8 mouse cellular contexts compared by ENCODE assay signal in genomic region chr19:48204892-48205761, GRCm38 (mm10). TPM values are rescaled to one million over a fixed set of nuclear protein-coding genes. Genes with fewer than 3 reads are reported as not detected.
DNase-seq lines count a peak whose midpoint lies in the region; ATAC-seq and TF ChIP-seq lines count a peak whose summit lies in the region.

No protein-coding gene starts in this region.

- ATAC-seq in midbrain, embryonic 16.5 days = peak; percentile 68

- peak; percentile 37 to 63 for DNase-seq in left cerebral cortex, adult 18-20 months (ENCODE audit: low spot score in 2 of 2)
- no peak for DNase-seq in left cerebral cortex, adult 11 months (ENCODE audit: low spot score)
- DNase-seq in layer of hippocampus, postnatal 14 days (ENCODE audit: low spot score in 2 of 2) = peak; percentile 32 to 40
- DNase-seq in thymus, postnatal 36 days = no peak
- DNase-seq in adrenal gland, postnatal 25 days = no peak
- no peak for DNase-seq in lung, postnatal 4 days

- H3K9me3 ChIP-seq in midbrain, embryonic 16.5 days (replicated peaks; ENCODE audit: control insufficient read depth, low read length, poor library complexity, severe bottlenecking) = no peaks in the 10 kb centered on the region

- H3K4me2 ChIP-seq in midbrain, embryonic 16.5 days (ENCODE audit: low read length) = peak overlapping the region; percentile 74

- no peak overlapping the region for H3K27ac ChIP-seq in embryonic fibroblast, embryonic 13.5 days (ENCODE audit: insufficient read depth, low read length)
- peak overlapping the region; percentile 79 for H3K27ac ChIP-seq in midbrain, embryonic 16.5 days (ENCODE audit: low read length)

- no peaks in the 10 kb centered on the region for H3K36me3 ChIP-seq in midbrain, embryonic 16.5 days (ENCODE audit: control insufficient read depth, insufficient read depth, low read length)

- H3K4me1 ChIP-seq in embryonic fibroblast, embryonic 13.5 days (ENCODE audit: control insufficient read depth, insufficient read depth, low read length) = no peaks in the 10 kb centered on the region
- H3K4me1 ChIP-seq in midbrain, embryonic 16.5 days (ENCODE audit: control insufficient read depth, insufficient read depth, low read length) = peaks cover 29% of the 10 kb centered on the region

- H3K27me3 ChIP-seq in midbrain, embryonic 16.5 days (ENCODE audit: control insufficient read depth, insufficient read depth, low read depth, low read length) = peaks cover 7% of the 10 kb centered on the region; the same call in 1 of the 2 replicates

- H3K9ac ChIP-seq in midbrain, embryonic 16.5 days (ENCODE audit: low read depth, low read length) = peak overlapping the region; percentile 80

- 0% methylated on average over 54 of the region's 62 CpGs for WGBS in midbrain, embryonic 16.5 days

- peak overlapping the region; percentile 38 for H3K4me3 ChIP-seq in embryonic fibroblast, embryonic 13.5 days (ENCODE audit: insufficient read depth, low read length)
- H3K4me3 ChIP-seq in midbrain, embryonic 16.5 days (ENCODE audit: low read depth, low read length) = peak overlapping the region; percentile 61

- TF ChIP-seq CTCF in embryonic fibroblast, embryonic 13.5 days (IDR thresholded peaks at IDR 0.05; ENCODE audit: borderline replicate concordance, insufficient read depth, low read length) = no peak

- no peak for TF ChIP-seq POLR2A in embryonic fibroblast, embryonic 13.5 days (IDR thresholded peaks at IDR 0.05; ENCODE audit: low read depth, low read length)

RNA-seq across cellular contexts. Expression of gene Sorcs3, which starts 0.7 kb away (rescaled TPM):
- 10 to 100 TPM; 37.6 to 38.1 TPM for total RNA-seq in left cerebral cortex, adult 18-20 months (2021)
- not detected in 2 replicates for polyA plus RNA-seq in embryonic fibroblast, embryonic 13.5 days (2011; ENCODE audit: insufficient read length, low read depth, missing spikeins)
- 10 to 100 TPM; 32.8 to 35.0 TPM for total RNA-seq in layer of hippocampus, postnatal 14 days (2021)
- 17.5 and 18.3 TPM in 2 replicates for polyA plus RNA-seq in midbrain, embryonic 16.5 days (2015; fragmentation: Nextera tagmentation; extraction: Ambion mirVana)
- 0.06 TPM in 1 of 2 replicates, not detected in the other for total RNA-seq in adrenal gland, postnatal 25 days (2021)

Comparison
In these comparisons a context has a peak if more than half of its experiments do, and no peak if none do; other contexts are left out.
1. DNase-seq: peak in left cerebral cortex, adult 18-20 months (2 of 2) and layer of hippocampus, postnatal 14 days (2 of 2); none in left cerebral cortex, adult 11 months (single experiment), thymus, postnatal 36 days (0 of 2), adrenal gland, postnatal 25 days (single experiment) and lung, postnatal 4 days (0 of 2).
2. RNA of gene Sorcs3, which starts 0.7 kb away (total RNA-seq): 37.6 to 38.1 TPM in left cerebral cortex, adult 18-20 months and 32.8 to 35.0 TPM in layer of hippocampus, postnatal 14 days; 0.06 TPM in adrenal gland, postnatal 25 days; every median in the first group is over 10 times any median in the second.